Mouse (Mus musculus): ENCODE data around the gene Cd5.

DNA sequence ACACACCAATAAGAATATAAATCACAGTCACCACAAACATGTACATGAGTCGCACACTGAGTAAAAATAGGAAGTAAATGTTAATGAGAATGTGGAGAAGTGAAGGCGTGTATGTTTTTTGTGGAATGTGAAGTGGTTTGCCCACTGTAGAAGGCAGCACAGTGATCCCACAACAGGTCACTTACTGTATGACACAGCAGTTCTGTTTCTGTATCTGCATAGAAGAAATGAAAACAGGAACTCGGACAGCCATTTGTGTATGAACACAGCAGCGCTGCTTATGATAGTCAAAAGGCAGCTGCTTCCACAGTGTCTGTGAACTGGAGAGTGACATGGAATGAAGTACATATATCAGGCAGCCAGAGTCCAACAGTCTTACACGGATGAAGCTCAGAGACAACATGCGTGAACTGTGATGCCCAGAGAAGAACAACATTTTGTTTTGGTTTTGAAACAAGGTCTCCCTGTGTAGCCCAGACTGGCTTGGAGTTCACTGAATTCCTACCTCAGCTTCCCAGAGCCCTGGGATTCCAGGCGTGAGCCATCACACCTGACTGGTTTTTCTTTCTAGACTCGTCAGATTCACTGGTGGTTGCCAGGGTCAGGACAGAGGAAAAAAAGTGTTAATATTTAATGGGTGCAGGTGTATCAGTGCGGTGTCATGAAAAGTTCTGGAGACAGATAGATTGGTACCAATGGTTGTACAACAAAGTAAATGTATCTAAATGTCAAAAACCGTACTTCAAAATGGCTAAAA is 44.7 kb downstream of the Cd5 start:
- no peak for TF ChIP-seq CTCF (IDR thresholded peaks at IDR 0.05; ENCODE audit: borderline replicate concordance, extremely low read depth, insufficient read depth, insufficient read length)
- TF ChIP-seq POLR2A (IDR thresholded peaks at IDR 0.05; ENCODE audit: borderline replicate concordance, extremely low read depth, insufficient read depth, insufficient read length, poor library complexity, severe bottlenecking): no peak
